Mouse (Mus musculus): ENCODE measurements at regions not wholly inside any gene's neighbourhood (a gene's known extent, or its start where the extent isn't known, plus 50 kb on each side); places are given as distances from the start of the nearest gene placed in this dataset.

DNA sequence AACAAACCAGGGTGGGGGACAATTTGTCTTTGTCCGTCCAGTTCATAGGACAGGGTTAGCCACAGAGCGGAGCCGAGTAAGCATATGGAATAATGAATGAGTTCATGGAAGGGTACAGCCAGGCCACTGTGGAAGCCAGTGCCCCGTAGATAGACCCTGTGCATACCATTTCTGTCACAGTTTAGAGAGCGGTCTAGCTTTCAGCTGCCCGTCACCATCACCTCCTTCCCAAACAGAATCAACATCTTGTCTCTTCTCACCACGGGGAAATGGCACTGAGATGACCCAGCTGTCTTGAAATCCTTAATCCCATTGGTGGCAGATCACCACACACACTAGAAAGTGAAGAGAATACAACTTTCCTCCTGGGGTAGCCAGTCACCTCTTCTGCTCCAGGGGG is 178.7 kb downstream of the Zfp36l1 start:
- Histone ChIP-seq H3K9me3 (replicated peaks) (no peaks in the 10 kb centered on the region), H3K4me2 (replicated peaks) (no peak overlapping the region), H3K4me3 (replicated peaks) (no peak overlapping the region), H3K4me1 (peaks cover 41% of the 10 kb centered on the region), H3K27ac (replicated peaks) (no peak overlapping the region), H3K9ac (no peak overlapping the region), H3K36me3 (no peaks in the 10 kb centered on the region), H3K27me3 (no peaks in the 10 kb centered on the region)
- no peak for ATAC-seq (ENCODE audit: insufficient number of reproducible peaks, low FRiP score, low TSS enrichment, low read depth)
- 67% methylated on average over 7 of the region's 7 CpGs for WGBS

DNA sequence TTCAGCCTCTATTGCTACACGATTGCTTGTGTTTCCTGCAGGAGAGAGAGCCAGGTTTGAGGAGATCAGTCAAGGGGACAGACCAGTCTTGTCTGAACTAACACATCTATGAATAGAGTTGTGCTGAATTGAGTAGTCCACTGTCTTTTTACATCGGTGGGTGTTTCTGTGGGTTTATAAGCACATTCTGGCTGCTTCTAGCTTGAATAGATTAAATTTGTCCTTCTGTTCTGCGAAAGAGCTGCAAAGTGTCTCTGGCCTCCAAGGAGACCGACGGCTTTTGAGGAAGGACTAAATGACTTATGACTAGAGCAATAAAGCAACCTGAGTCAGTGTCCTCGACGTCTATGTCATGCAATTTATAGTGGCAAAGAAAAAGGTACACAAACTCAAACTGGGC is 179.9 kb downstream of the Zfp36l1 start:
- ATAC-seq (ENCODE audit: insufficient number of reproducible peaks, low FRiP score, low TSS enrichment, low read depth) = no peak
- no peaks in the 10 kb centered on the region for H3K9me3 ChIP-seq (replicated peaks)
- WGBS = 88% methylated on average over 7 of the region's 7 CpGs
- H3K27me3 ChIP-seq = no peaks in the 10 kb centered on the region
- H3K4me1 ChIP-seq = peaks cover 52% of the 10 kb centered on the region
- H3K36me3 ChIP-seq = no peaks in the 10 kb centered on the region
- H3K9ac ChIP-seq = no peak overlapping the region
- no peak overlapping the region for H3K4me3 ChIP-seq (replicated peaks)
- H3K4me2 ChIP-seq (replicated peaks) = no peak overlapping the region
- no peak overlapping the region for H3K27ac ChIP-seq (replicated peaks)

- no peaks in the 10 kb centered on the region for H3K27me3 ChIP-seq
- H3K4me1 ChIP-seq = peaks cover 53% of the 10 kb centered on the region
- H3K4me2 ChIP-seq (replicated peaks) = no peak overlapping the region
- H3K9me3 ChIP-seq (replicated peaks) = no peaks in the 10 kb centered on the region
- ATAC-seq (ENCODE audit: insufficient number of reproducible peaks, low FRiP score, low TSS enrichment, low read depth) = peak; percentile 41
- H3K4me3 ChIP-seq (replicated peaks) = no peak overlapping the region
- no peaks in the 10 kb centered on the region for H3K36me3 ChIP-seq
- peak overlapping the region; percentile 97; the same call in 1 of the 2 replicates for H3K27ac ChIP-seq (replicated peaks)
- 41% methylated on average over 5 of the region's 5 CpGs for WGBS
- no peak overlapping the region for H3K9ac ChIP-seq
These were observed 181.4 kb downstream of the Zfp36l1 start for GRCm38 (mm10) chr12:79931455-79931854.

DNA sequence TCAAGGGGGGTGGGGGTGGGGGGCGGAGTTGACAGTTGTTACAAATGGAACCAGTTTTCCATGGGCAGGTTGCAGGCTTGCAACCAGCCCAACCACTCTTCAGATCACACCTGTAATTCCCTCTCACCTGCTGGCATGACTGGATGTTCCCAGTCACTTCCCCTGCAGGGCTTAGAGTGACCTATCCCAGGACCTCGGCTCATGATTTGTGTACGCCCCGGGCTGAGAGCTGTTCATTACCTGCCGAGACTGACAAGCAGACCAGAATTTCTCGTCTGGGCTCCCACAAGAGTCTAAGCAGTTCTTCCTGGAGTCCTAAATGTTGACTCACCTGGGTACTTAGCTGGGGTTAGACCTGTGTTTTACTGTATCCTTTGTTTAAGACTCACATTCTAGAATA is 183.0 kb downstream of the Zfp36l1 start:
- H3K4me1 ChIP-seq = peaks cover 69% of the 10 kb centered on the region
- no peaks in the 10 kb centered on the region for H3K9me3 ChIP-seq (replicated peaks)
- no peaks in the 10 kb centered on the region for H3K36me3 ChIP-seq
- no peaks in the 10 kb centered on the region for H3K27me3 ChIP-seq
- ATAC-seq (ENCODE audit: insufficient number of reproducible peaks, low FRiP score, low TSS enrichment, low read depth) = no peak
- H3K27ac ChIP-seq (replicated peaks) = peak overlapping the region; percentile 97
- no peak overlapping the region for H3K4me2 ChIP-seq (replicated peaks)
- H3K4me3 ChIP-seq (replicated peaks) = no peak overlapping the region
- WGBS = 52% methylated on average over 6 of the region's 6 CpGs
- H3K9ac ChIP-seq = no peak overlapping the region

- peak; percentile 66 for ATAC-seq (ENCODE audit: insufficient number of reproducible peaks, low FRiP score, low TSS enrichment, low read depth)
- Histone ChIP-seq H3K4me1 (peaks cover 78% of the 10 kb centered on the region), H3K27ac (replicated peaks) (peak overlapping the region; percentile 97), H3K9ac (no peak overlapping the region), H3K9me3 (replicated peaks) (no peaks in the 10 kb centered on the region), H3K27me3 (no peaks in the 10 kb centered on the region), H3K36me3 (no peaks in the 10 kb centered on the region), H3K4me2 (replicated peaks) (no peak overlapping the region; the same call in 1 of the 2 replicates), H3K4me3 (replicated peaks) (no peak overlapping the region)
- WGBS = 9% methylated on average over 6 of the region's 6 CpGs
These were observed 184.0 kb downstream of the Zfp36l1 start for GRCm38 (mm10) chr12:79928739-79929380.

DNA sequence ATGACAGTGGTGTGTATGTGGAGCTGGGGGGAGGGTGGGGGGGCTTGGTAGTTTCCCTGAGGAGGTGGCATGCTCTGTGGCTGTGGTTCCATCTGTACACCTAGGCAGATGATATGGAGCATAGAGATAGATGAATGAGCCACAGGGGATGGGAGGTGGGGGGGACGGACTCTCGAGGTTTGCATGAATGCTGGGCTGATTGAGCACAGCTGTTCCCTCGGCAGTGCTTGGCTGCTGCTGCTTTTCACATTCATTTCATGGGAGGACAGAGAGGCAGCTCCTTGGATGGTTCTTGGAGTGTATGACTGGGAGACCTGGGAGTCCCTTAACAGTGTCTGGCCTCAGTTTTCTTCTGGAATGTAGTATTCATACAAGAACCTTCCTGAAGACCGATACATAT is 184.5 kb downstream of the Zfp36l1 start:
- no peaks in the 10 kb centered on the region for H3K36me3 ChIP-seq
- WGBS = 12% methylated on average over 4 of the region's 4 CpGs
- no peak overlapping the region for H3K4me2 ChIP-seq (replicated peaks)
- H3K4me3 ChIP-seq (replicated peaks) = no peak overlapping the region
- H3K9ac ChIP-seq = no peak overlapping the region
- H3K9me3 ChIP-seq (replicated peaks) = no peaks in the 10 kb centered on the region
- H3K27ac ChIP-seq (replicated peaks) = peak overlapping the region; percentile 97
- no peaks in the 10 kb centered on the region for H3K27me3 ChIP-seq
- peaks cover 78% of the 10 kb centered on the region for H3K4me1 ChIP-seq
- ATAC-seq (ENCODE audit: insufficient number of reproducible peaks, low FRiP score, low TSS enrichment, low read depth) = peak; percentile 44

- Histone ChIP-seq H3K27ac (replicated peaks) (peak overlapping the region; percentile 97), H3K9ac (no peak overlapping the region), H3K9me3 (replicated peaks) (no peaks in the 10 kb centered on the region), H3K4me1 (peaks cover 74% of the 10 kb centered on the region), H3K27me3 (no peaks in the 10 kb centered on the region), H3K4me3 (replicated peaks) (no peak overlapping the region), H3K36me3 (no peaks in the 10 kb centered on the region), H3K4me2 (replicated peaks) (peak overlapping the region; percentile 34)
- no peak for ATAC-seq (ENCODE audit: insufficient number of reproducible peaks, low FRiP score, low TSS enrichment, low read depth)
- 17% methylated on average over 6 of the region's 6 CpGs for WGBS
These were observed 186.9 kb downstream of the Zfp36l1 start for GRCm38 (mm10) chr12:79925704-79926588.

- Histone ChIP-seq H3K9me3 (replicated peaks) (no peaks in the 10 kb centered on the region), H3K9ac (no peak overlapping the region), H3K4me1 (peaks cover 68% of the 10 kb centered on the region), H3K27me3 (no peaks in the 10 kb centered on the region), H3K36me3 (no peaks in the 10 kb centered on the region), H3K4me3 (replicated peaks) (peak overlapping the region; percentile 6; the same call in 1 of the 2 replicates), H3K27ac (replicated peaks) (peak overlapping the region; percentile 97), H3K4me2 (replicated peaks) (peak overlapping the region; percentile 34)
- ATAC-seq (ENCODE audit: insufficient number of reproducible peaks, low FRiP score, low TSS enrichment, low read depth) = peak; percentile 74
- 7% methylated on average over 16 of the region's 16 CpGs for WGBS
These were observed 187.7 kb downstream of the Zfp36l1 start for GRCm38 (mm10) chr12:79924921-79925703.

GRCm38 (mm10) chr12:79923811-79924210 is 189.0 kb downstream of the Zfp36l1 start:
- Histone ChIP-seq H3K9ac (no peak overlapping the region), H3K9me3 (replicated peaks) (no peaks in the 10 kb centered on the region), H3K4me1 (peaks cover 55% of the 10 kb centered on the region), H3K27ac (replicated peaks) (peak overlapping the region; percentile 97), H3K4me2 (replicated peaks) (no peak overlapping the region), H3K4me3 (replicated peaks) (no peak overlapping the region), H3K36me3 (no peaks in the 10 kb centered on the region), H3K27me3 (no peaks in the 10 kb centered on the region)
- WGBS = 78% methylated on average over 6 of the region's 6 CpGs
- ATAC-seq (ENCODE audit: insufficient number of reproducible peaks, low FRiP score, low TSS enrichment, low read depth) = no peak

- Histone ChIP-seq H3K27me3 (no peaks in the 10 kb centered on the region), H3K4me1 (peaks cover 46% of the 10 kb centered on the region), H3K9ac (no peak overlapping the region), H3K4me2 (replicated peaks) (no peak overlapping the region), H3K9me3 (replicated peaks) (no peaks in the 10 kb centered on the region), H3K4me3 (replicated peaks) (no peak overlapping the region), H3K27ac (replicated peaks) (no peak overlapping the region), H3K36me3 (no peaks in the 10 kb centered on the region)
- 43% methylated on average over 5 of the region's 5 CpGs for WGBS
- ATAC-seq (ENCODE audit: insufficient number of reproducible peaks, low FRiP score, low TSS enrichment, low read depth) = no peak
These were observed 191.0 kb downstream of the Zfp36l1 start for GRCm38 (mm10) chr12:79921786-79922185.

DNA sequence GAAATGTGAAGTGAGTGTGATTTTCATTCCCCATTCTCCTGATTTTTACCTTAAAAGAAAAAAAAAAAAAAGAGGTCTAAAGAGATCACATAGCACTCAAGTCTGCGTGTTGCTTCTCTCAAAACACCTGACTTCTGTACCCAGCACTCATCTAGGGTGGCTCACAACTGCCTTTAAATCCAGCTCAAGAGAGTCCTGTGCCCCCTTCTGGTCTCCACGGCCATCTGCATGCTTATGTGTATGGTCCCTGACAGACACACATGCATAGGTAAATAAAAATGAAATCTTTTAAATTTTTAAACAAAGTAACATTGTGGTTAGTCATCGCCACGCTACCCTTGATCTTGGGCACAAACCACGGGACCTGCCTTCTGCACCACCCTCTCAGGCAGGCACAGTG is 193.8 kb downstream of the Zfp36l1 start:
- no peaks in the 10 kb centered on the region for H3K9me3 ChIP-seq (replicated peaks)
- no peak overlapping the region for H3K4me2 ChIP-seq (replicated peaks)
- H3K27ac ChIP-seq (replicated peaks) = no peak overlapping the region
- H3K4me3 ChIP-seq (replicated peaks) = no peak overlapping the region
- no peaks in the 10 kb centered on the region for H3K27me3 ChIP-seq
- no peak overlapping the region for H3K9ac ChIP-seq
- no peaks in the 10 kb centered on the region for H3K36me3 ChIP-seq
- peaks cover 20% of the 10 kb centered on the region for H3K4me1 ChIP-seq
- no peak for ATAC-seq (ENCODE audit: insufficient number of reproducible peaks, low FRiP score, low TSS enrichment, low read depth)
- 90% methylated on average over 5 of the region's 5 CpGs for WGBS
